Mouse (Mus musculus) c-Kit-positive CD71-negative TER-119-negative erythroid progenitor cells, embryonic 14.5 days (primary cell): Measurements from ENCODE around the gene Tex26.
A peak's percentile ranks its signal among the peaks of the same experiment; 100 is the strongest.

Experiments
- DNase-seq: peaks from one replicate; pipeline ENCODE4 v3.0.0-alpha.2; 2013; ENCODE audit warnings: low read depth

The Tex26 gene

DNA sequence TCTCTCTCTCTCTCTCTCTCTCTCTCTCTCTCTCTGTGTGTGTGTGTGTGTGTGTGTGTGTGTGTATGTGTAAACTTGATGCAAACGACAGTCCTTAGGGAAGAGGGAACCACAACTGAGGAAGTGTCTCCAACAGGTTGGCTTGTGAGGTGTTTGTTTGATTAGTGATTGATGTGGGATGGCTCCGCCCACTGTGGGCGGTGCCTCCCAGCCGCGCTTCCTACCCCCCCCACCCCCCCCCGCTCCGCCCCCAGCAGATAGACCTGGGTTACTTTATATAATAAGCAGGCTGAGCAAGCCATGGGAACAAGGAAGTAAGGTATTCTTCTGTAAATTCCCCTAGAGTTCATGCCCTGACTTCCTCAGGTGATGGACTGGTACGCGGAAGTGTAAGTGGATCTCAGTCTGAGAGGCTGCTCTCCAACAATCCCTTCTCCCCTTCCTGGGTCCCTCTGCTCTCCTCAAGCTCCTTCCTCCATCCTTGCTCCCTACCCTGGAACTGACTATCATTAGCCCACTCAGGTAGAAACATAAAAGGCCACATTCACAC is 5.2 kb upstream of the Tex26 start:
- DNase-seq: no peak

- DNase-seq: no peak
These were observed 2.9 kb upstream of the Tex26 start for GRCm38 (mm10) chr5:149436541-149436940.

DNA sequence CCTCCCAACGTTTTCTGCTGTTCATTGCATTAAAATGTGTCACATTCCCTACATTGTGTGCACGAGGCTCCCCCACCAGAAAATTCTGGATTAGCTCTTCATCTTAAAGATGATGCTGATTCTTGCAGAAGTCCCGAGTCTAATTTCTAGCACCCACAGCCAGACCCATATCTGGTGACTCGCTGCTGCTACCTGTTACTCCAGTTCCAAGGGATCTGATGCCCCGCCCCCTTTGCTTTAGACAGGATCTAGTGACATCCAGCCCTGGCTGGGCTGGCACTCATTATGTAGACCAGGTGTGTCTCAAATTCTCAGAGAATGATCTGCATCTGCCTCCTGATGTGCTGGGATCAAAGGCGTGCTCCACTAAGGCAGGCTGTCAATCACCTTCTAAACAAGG is 2.3 kb upstream of the Tex26 start:
- no peak for DNase-seq

DNA sequence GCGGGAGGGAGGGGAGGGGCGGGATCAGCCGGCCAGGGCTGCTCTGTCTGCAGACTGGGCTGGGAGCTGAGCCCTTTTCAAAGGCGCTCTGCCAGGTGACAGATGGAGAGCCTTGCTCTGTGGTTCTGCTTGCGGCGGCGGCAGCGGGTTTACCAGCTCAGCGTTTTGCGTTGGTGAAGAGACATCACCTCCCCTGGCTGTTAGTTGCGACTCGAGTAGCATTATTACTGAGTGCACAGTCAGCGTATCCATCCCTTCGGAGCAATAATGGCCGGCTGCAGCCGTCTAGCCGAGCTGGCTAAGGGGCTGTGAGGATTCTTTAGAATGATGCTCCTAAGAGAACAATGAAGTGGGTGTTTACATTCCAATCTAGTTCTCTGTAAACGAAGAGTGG is 717 bp downstream of the Tex26 start:
- no peak for DNase-seq

GRCm38 (mm10) chr5:149441646-149442276 is 2.3 kb downstream of the Tex26 start:
- no peak for DNase-seq

GRCm38 (mm10) chr5:149442277-149442660 is 2.8 kb downstream of the Tex26 start:
- DNase-seq: no peak

- DNase-seq: no peak
These were observed 5.0 kb downstream of the Tex26 start for GRCm38 (mm10) chr5:149444451-149444850.

DNA sequence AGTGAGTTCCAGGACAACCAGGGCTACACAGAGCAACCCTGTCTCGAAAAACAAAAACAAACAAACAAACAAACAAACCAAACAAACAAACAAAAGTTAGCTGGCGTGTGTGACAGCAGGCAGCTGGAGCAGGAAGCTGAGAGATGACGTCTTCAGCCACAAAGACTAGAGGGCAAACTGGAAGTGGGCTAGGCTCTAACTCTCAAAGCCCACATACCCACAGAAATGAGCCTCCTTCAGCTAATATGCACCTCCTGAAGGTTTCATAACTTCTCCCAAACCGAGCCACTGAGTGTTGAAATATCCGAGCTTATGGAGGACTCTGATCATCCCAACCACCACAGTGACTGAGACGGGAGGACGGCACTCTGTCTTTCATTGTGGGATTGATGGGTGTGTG is 7.0 kb downstream of the Tex26 start:
- no peak for DNase-seq

GRCm38 (mm10) chr5:149447733-149448132 is 8.3 kb downstream of the Tex26 start:
- DNase-seq: no peak

GRCm38 (mm10) chr5:149449406-149449805 is 9.9 kb downstream of the Tex26 start:
- DNase-seq: no peak

DNA sequence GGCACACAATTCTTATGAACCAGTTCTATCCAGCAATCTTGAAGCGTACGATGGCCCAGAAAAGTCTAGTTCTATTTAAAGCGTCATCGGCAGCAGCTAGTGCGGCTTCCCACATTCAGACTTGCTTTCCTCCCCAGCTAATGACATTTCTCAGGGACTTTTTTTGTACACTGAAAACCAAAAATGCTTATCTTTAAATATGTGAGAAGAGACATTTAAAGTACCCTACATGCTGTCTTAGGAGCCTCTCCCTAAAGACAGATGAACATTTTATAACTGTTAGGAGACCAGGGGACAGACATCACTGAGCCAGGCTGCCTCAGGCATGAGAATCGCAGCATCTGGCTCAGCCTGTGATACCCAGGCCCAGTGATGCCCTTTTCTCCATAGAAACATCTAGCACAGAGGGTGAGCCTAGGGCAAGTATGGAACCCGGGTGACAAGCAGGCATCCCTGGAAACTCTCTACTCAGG is 11.8 kb downstream of the Tex26 start:
- no peak for DNase-seq

- peak; percentile 51 for DNase-seq
These were observed 14.8 kb downstream of the Tex26 start for GRCm38 (mm10) chr5:149454281-149454680.

DNA sequence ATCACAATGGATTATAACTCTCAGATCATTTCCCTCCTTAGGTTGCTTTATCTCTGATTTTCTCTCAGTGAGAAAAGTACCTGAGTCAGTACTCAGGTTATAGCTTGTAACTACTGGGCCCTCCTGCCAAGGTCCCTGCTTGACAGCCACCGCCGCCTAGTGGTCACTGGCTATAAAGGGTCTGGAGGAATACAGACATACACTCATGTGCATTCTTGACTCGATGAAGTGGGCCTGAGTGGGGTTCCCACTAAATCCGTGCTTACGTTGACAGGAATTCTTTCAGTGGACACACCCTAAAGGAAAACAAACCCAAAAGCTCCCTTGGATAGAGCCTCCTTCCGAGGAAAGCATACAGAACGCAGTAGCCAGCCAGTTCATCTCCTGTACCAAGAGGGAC is 17.1 kb downstream of the Tex26 start:
- DNase-seq: no peak

DNA sequence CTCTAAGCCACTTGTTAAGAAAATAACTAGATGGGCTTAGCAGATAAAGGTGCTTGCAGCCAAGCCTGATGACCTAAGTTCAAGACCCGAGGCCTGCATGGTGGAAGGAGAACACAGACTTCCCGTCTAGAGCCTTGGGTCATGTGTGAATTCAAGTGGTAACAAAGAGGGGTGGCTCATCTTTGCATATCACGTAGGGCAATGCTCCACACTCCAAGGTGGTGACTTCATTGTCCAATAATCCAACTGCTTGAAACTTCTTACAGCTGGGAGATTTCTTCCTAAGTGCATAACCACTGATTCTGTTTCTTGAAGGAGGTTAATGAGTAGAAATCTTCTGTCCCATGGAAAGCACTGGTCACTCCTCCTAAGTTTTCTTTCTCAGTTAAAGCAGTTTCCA is 22.6 kb downstream of the Tex26 start:
- no peak for DNase-seq

DNA sequence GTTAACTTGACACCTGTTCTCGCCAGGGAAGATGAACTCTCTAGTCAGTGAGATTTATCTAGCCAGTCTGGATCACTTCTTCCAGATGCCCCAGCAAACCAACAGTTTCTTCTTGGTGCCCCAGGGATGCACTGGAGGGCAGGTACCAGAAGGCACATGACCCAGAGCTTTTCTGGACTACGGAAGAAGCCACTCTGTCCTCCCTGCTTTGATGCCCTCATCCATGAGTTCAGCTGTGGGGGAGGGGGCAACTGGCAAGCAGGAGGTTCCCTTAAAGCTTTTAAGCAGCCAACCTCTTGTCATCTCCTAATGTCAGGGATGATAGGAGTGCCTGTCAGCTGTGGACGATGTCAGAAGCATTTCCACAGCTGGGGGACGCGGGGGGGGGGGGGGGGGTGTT is 25.8 kb downstream of the Tex26 start:
- no peak for DNase-seq

DNA sequence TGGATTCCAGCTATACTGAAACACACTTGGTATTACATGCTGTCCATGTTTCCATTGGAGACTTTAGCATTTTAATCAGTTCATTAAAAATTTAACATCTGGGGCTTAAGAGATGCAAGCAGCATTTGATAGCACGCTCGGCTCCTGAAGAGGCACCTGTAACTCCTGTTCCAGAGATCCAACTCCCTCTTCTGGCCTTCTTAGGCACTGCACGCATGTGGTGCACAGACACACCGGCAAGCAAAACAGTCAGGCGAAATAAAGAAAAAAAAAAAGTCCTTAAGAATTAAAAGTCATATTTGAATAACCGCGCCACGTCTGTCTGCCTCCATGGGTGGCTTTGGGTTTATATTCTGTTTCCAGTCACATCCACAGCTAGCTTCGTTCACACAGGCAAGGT is 34.7 kb downstream of the Tex26 start:
- DNase-seq: no peak

DNA sequence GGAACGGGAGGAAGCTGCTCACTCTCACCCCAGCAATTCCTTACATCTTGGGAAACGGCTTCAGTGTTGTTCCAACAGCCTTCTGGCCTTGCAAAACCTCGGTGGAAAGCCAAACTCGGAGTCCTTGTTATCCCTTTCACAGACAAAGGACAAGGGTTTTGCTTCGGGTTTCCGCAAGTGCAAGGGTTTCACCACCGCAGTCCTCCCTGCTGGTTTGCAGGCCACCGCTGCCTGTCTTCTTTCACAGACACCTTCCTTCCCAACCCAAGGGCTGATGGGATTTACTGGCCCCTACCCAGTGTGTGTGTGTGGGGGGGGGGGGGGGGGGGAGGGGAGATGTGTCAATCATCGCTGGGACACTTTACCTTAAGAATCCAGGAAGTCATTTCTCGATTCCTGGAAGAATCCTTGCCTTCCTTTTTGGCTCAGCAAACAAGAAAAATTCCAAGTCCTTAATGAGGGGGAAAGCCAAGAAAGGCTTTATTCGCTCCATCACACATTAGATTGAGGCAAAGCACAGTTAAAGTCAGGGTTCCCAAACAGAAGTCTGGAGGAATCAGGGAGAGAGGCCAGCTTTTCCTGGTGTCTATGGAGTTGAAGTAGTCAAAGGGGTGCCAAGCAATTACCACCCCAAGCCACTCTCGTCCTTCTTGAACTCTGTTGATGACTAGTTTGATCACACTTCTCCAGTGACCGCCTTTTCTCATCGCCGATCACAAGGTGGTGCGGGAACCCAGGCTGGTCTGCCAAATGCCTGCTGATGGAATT is 35.4 kb downstream of the Tex26 start:
- DNase-seq: no peak

GRCm38 (mm10) chr5:149481920-149482319 is 42.5 kb downstream of the Tex26 start:
- DNase-seq: no peak

DNA sequence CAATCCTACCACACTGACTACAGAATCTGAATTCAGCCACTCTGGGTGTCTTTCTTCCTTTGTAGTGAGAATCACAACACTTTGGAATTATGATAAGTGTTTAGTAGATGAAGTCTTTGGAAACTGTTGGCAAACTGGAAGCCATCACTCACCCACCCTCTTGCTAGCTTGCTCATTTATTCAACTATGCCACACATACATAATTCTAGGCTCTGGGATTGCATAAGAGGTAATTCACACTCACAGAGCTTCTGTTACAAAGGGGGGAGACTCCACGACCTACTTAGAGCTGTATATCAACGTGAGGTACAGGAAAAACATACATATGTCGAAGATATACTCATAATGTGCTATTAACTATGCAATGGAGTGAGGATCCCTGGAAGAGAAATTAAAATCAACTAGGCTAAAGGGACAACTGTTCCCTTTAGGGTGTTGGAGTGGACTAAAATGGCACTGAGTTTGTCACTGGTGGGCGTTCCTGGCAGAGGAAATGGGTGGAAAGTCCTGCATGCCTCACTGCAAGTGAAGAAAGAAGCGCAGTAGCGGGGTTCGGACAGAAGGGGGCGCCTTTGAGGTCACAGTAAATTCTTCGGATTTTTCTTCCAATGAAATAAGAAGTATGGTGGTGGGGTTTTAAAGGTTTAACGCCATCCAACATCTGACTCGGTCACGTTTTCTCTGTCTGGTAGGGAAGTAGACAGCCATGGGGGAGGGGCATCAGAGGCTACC is 44.0 kb downstream of the Tex26 start:
- DNase-seq: no peak

GRCm38 (mm10) chr5:149484270-149484669 is 44.8 kb downstream of the Tex26 start:
- no peak for DNase-seq

GRCm38 (mm10) chr5:149485447-149485846 is 46.0 kb downstream of the Tex26 start:
- no peak for DNase-seq

DNA sequence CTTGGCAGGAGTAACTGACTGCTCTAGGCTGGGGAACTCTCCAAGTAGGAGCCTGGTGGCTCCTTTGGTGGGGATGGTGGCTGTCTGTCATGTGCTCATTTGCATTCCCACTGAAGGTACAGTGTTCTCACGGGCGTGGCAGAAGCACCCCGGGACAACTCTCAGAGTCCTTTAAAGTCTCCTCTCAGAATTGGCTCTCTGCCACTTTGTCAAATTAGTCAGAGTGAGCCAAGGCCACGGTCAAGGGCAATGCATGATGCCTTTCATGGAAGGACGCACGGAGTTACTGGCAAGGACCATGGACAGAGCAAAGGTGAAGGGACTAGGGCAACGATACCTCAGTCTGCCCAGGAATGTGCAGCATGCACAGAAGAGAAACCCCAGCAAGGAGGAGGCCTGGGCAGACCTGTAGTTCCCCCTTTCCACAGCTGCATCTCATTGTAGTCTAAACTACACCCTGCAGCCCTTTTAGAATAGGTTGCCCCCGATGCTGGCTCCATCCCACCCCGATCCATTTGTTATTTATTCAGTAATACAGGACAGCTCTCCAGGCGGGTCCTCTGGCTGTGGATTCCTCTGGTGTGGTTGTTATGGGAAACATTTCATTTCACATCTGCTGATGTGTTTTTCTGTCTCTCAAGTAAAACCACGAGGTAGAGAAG is 49.0 kb downstream of the Tex26 start:
- no peak for DNase-seq
